Mouse (Mus musculus) megakaryocyte, embryonic 14.5 days (primary cell): ENCODE data around the gene Sufu. TPM values are rescaled to one million over a fixed set of nuclear protein-coding genes. Genes with fewer than 3 reads are reported as not detected.
A peak's percentile ranks its signal among the peaks of the same experiment; 100 is the strongest.

Source experiments
- H3K27me3 ChIP-seq: replicated peaks from 2 replicates; pipeline ENCODE3; 2012; ENCODE audit warnings: inconsistent platforms
- H3K36me3 ChIP-seq: replicated peaks from 2 replicates; pipeline ENCODE3; 2012; ENCODE audit warnings: low read length, inconsistent platforms, mixed read lengths
- H3K4me1 ChIP-seq: 2 replicates; pipeline ENCODE4 v1.6.1; 2012; ENCODE audit warnings: inconsistent platforms
- H3K4me3 ChIP-seq: replicated peaks from 2 replicates; pipeline ENCODE3; 2012; ENCODE audit warnings: moderate library complexity, mild to moderate bottlenecking, inconsistent platforms
- H3K9me3 ChIP-seq: 2 replicates; pipeline ENCODE4 v1.6.1; 2012; ENCODE audit warnings: inconsistent platforms
- FLI1 ChIP-seq: IDR thresholded peaks from 2 replicates; pipeline ENCODE4 v1.6.1; 2012; ENCODE audit warnings: low read length, inconsistent platforms, mixed read lengths
- GATA1 ChIP-seq: IDR thresholded peaks from 3 replicates; pipeline ENCODE4 v1.6.1; 2012; ENCODE audit warnings: mixed read lengths, low read length, inconsistent platforms, borderline replicate concordance
- polyA plus RNA-seq: library from polyadenylated mRNA; stranded (reverse); fragments of >175 nt; gene quantifications from 2 replicates; pipeline ENCODE4 v1.2.3, GENCODE M21; 2012; ENCODE audit warnings: low replicate concordance; ENCODE audit not compliant: insufficient read depth

Sufu gene
- polyA plus RNA-seq, 1 experiment: 8.7 TPM

DNA sequence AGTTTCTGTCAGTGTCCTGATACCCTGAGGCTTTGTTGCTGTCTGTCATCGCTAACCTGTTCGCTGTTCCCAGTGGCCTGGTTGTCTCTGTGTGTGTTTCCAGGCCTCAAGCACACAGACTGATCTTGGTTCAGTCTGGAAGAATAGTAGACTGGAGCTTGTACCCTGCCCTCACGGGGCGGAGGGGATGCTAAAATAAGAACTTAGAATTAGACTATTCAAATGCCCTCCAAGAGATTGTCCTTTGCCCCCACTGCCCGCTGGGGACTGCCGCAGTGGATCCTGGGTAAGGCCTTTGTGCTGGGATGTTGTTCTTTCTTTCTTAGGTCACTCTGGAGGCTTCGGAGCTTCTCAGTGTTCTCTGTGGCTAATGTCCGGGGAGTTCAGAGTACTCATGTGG lies 28.6 kb downstream of the Sufu start:
- H3K36me3 ChIP-seq: peaks cover 37% of the 10 kb centered on the region
- H3K4me3 ChIP-seq: no peak overlapping the region
- peaks cover 33% of the 10 kb centered on the region for H3K4me1 ChIP-seq
- 0 out of 2 replicates have a peak, but pooled peaks cover 6% of the 10 kb centered on the region for H3K9me3 ChIP-seq
- TF ChIP-seq GATA1: no peak
- TF ChIP-seq FLI1: no peak
- H3K27me3 ChIP-seq: no peaks in the 10 kb centered on the region

DNA sequence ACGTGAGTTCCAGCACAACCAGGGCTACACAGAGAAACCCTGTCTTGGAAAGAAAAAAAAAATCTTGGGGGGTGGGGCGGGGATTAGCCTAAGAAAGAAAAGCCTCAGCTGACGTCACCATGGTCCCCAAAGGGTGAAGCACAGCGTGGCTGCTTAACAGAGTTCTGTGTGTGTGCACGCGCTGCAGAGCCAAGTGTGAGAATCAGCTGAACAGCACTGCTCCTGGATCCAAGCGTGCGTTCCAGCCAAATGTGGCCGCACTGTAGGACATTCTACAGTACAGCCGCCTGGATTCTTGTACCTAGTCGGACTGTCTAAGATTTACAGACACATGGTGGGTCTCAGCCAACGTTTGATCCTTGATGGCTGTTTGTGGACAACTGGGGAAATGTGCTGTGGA lies 29.8 kb downstream of the Sufu start:
- Histone ChIP-seq H3K4me3 (no peak overlapping the region), H3K4me1 (peaks cover 26% of the 10 kb centered on the region), H3K9me3 (0 out of 2 replicates have a peak, but pooled peaks cover 6% of the 10 kb centered on the region), H3K27me3 (no peaks in the 10 kb centered on the region), H3K36me3 (peaks cover 41% of the 10 kb centered on the region)
- TF ChIP-seq FLI1: no peak
- no peak for TF ChIP-seq GATA1

DNA sequence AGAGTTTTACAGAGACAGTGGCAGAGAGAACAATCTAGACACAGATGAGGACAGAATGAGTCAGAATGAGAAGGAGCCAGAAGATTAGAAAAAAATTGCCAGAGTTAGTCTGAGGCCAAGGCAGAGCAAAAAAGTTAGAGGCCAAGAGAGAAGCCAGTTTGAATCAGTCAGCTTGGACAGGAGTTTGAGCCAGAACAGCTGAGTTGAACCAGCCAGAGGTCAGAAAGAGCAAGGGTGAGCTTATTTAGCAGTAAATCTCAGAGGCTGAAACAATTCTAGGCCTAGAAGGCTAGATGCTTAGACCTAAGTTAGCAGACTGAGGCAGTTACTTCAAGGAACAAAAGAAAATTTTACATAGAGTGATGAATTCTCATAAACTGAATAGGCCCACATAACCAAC lies 32.6 kb downstream of the Sufu start:
- H3K4me3 ChIP-seq: no peak overlapping the region
- H3K4me1 ChIP-seq: peaks cover 7% of the 10 kb centered on the region; the same call in 1 of the 2 replicates
- no peaks in the 10 kb centered on the region for H3K27me3 ChIP-seq
- peaks cover 55% of the 10 kb centered on the region for H3K36me3 ChIP-seq
- H3K9me3 ChIP-seq: 0 out of 2 replicates have a peak, but pooled peaks cover 6% of the 10 kb centered on the region
- TF ChIP-seq FLI1 (no peak), GATA1 (no peak)

DNA sequence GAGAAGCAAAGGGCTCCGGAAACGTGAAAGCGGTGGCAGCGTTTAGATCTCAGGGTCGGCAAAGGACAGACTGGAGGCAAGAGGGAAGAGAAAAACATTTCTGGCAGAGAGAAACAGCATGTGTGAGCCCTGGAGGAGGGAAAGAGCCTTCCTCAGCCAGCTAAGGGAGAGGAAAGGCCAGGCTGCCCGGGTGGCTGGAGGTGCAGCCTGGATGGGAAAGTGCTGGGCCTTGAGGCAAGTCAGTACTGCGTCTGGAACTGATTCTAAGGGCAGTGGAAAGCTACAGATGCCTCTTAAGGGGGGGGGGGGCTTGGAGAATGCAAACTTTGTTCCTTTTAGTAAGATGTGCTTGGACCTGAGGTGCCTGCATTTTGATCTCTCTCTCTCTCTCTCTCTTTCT lies 37.0 kb downstream of the Sufu start:
- no peak for TF ChIP-seq GATA1
- no peak for TF ChIP-seq FLI1
- Histone ChIP-seq H3K27me3 (no peaks in the 10 kb centered on the region), H3K36me3 (peaks cover 37% of the 10 kb centered on the region), H3K9me3 (0 out of 2 replicates have a peak, but pooled peaks cover 6% of the 10 kb centered on the region), H3K4me1 (peaks cover 13% of the 10 kb centered on the region), H3K4me3 (no peak overlapping the region)

DNA sequence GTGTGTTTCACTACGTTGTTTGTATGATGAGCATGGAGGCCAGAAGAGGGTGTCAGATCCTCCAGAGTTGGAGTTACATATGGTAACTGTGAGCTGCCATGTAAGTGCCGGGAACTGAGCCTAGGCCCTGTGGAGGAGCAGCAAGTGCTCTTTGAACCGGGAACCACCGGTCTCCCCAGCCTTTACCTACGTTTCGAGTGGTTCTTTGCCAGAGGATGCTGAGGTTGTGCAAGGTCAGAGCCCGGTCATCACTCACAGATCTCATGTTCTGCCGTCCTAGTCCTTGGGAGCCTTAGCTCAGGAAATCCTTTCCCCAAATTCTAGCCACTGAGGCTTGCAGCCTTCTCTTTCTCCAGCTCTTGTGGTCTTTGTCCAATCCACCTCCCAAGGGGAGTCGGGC lies 37.5 kb downstream of the Sufu start:
- Histone ChIP-seq H3K27me3 (no peaks in the 10 kb centered on the region), H3K4me3 (no peak overlapping the region), H3K4me1 (peaks cover 17% of the 10 kb centered on the region), H3K9me3 (0 out of 2 replicates have a peak, but pooled peaks cover 3% of the 10 kb centered on the region), H3K36me3 (peaks cover 35% of the 10 kb centered on the region)
- TF ChIP-seq FLI1 (no peak), GATA1 (no peak)

DNA sequence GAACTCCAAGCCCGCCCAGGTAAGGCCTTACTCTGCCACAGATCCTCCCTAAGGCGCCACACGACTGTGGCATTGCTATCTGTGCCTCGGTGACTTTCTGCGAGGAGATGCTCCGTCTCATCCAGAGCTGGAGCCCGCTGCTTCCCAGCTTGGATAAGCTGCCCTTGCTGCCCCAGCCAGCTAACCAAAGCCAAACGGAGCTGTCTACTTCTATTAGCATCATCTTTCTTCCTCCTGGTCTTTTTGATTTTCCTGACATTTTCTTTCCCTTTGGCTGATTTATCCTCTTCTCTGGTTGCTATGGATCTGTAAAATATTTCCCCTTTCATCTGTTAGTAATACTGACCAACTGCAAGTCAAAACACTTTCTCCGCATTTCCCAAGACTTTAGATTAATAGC lies 37.9 kb downstream of the Sufu start:
- no peaks in the 10 kb centered on the region for H3K9me3 ChIP-seq
- TF ChIP-seq GATA1 (no peak), FLI1 (no peak)
- no peaks in the 10 kb centered on the region for H3K27me3 ChIP-seq
- H3K36me3 ChIP-seq: peaks cover 30% of the 10 kb centered on the region
- H3K4me3 ChIP-seq: no peak overlapping the region
- peaks cover 18% of the 10 kb centered on the region for H3K4me1 ChIP-seq

DNA sequence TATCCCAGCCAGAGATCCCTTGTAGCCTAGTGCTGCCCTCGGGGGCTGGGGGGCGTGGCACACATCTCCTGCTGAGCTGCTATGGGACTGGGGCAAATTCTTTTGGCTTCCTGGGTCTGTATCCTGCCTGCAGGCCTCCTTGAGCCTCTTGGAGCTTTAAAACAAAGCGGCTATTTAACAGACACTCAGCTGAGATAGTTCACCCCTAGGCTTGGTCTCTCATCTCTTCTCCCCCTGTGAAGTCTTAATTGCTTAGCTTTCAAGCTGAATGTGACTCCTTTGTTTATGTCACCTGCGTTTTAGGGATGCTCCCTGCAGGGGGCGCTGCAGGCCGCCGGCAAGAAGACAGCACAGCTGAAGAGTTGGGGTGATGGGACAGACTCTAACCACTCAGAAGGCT lies 38.8 kb downstream of the Sufu start:
- H3K27me3 ChIP-seq: no peaks in the 10 kb centered on the region
- TF ChIP-seq GATA1 (no peak), FLI1 (no peak)
- H3K36me3 ChIP-seq: peaks cover 30% of the 10 kb centered on the region

DNA sequence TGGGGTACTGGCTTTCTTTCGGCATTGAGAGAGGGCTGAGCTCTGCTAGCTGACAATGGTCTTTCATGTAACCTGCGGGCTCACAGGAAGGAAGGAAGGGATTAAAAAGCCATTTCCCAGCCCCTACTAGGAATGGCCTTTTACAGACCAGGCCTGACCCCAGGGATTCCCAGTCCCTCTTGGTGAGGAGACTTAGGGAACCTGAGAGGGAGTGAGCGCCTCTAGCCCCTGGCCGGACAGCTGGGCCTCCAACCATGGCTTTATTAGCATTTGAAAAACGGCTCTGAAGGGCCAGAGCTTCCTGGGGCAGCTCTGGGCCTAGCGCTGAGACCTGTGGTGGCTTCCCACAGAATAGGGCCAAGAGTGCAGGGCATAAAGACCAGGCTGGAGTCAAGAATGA lies 46.8 kb downstream of the Sufu start:
- H3K27me3 ChIP-seq: no peaks in the 10 kb centered on the region
- H3K9me3 ChIP-seq: no peaks in the 10 kb centered on the region
- H3K4me1 ChIP-seq: peaks cover 72% of the 10 kb centered on the region
- H3K4me3 ChIP-seq: no peak overlapping the region
- H3K36me3 ChIP-seq: peaks cover 5% of the 10 kb centered on the region
- TF ChIP-seq GATA1: no peak
- TF ChIP-seq FLI1: no peak

More for the DNA sequence above, 38.8 kb downstream of the Sufu start:
- Histone ChIP-seq H3K4me3 (no peak overlapping the region), H3K4me1 (peaks cover 22% of the 10 kb centered on the region), H3K9me3 (no peaks in the 10 kb centered on the region)

DNA sequence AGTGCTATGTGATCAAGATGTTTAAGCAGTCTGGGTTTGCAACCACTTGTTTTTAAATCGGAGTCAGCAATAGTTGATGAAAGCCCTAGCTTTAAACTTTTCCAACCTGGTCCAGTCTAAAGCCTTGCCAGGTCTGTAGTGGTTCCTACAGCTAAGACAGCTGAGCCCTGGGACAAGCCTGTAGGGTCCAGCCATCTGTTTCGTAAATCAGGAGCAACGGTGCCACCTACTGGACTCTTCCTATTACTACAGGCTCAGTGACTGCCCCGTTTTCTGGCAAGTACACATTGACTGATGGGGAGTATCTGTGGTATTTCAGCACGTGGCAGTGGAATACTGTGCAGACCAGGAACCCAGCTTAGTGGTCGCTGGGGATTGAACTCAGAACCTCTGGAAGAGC lies 47.5 kb downstream of the Sufu start:
- Histone ChIP-seq H3K4me1 (peaks cover 73% of the 10 kb centered on the region), H3K9me3 (no peaks in the 10 kb centered on the region)
- TF ChIP-seq GATA1: no peak
- no peak for TF ChIP-seq FLI1

DNA sequence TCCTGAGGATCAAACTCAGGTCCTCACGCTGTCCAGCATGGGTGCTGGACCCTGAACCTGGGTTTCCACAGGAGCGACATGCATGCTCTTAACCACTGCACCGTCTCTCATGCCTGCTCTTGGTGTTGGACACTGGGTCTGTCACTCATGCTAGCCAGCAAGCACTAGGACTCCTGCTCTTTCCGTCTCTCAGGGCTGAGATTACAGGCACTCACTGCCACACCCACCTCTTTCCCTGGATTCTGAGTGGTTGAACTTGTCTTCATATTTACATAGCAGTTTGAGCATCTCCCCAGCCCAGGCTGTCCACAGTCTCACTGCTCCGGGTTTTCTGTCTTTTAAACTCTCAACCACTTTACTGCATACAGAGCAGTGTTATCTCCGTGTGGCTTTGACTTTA lies 48.9 kb downstream of the Sufu start:
- H3K36me3 ChIP-seq: peaks cover 20% of the 10 kb centered on the region
- H3K4me3 ChIP-seq: peak overlapping the region; percentile 55
- TF ChIP-seq GATA1: no peak
- TF ChIP-seq FLI1: no peak
- H3K27me3 ChIP-seq: no peaks in the 10 kb centered on the region
- no peaks in the 10 kb centered on the region for H3K9me3 ChIP-seq
- peaks cover 82% of the 10 kb centered on the region for H3K4me1 ChIP-seq

More for the DNA sequence above, 47.5 kb downstream of the Sufu start:
- no peaks in the 10 kb centered on the region for H3K27me3 ChIP-seq
- no peak overlapping the region for H3K4me3 ChIP-seq
- peaks cover 6% of the 10 kb centered on the region for H3K36me3 ChIP-seq

DNA sequence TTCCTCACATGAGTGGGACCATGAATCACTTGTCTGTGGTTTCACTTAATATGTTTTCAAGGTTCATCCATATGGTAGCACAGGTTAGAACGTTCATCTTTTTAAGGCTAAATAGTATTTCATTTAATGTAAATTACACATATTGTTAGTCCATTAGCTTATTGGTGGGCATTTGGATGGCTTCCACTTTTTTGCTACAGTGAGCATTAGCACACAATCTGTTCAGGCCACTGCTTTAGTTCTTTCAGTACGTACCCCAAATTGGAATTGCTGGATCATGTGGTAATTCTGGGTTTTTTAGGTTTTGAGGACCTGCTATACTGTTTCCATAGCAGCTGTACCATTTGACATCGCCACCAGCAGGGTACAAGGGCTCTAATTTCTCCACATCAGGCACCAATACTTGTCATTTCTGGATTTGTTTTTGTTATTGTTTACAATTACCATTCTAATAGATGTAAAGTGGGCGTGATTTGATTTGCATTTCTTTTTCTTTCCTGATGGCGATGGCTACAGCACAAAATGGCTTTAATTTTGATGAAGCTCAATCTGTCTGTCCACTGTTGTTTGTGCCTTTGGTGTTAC lies 49.8 kb downstream of the Sufu start:
- H3K4me1 ChIP-seq: peaks cover 87% of the 10 kb centered on the region
- H3K27me3 ChIP-seq: no peaks in the 10 kb centered on the region
- H3K4me3 ChIP-seq: no peak overlapping the region
- H3K9me3 ChIP-seq: no peaks in the 10 kb centered on the region
- no peak for TF ChIP-seq FLI1
- TF ChIP-seq GATA1: no peak
- peaks cover 27% of the 10 kb centered on the region for H3K36me3 ChIP-seq
